Mouse (Mus musculus): Measurements from ENCODE around the gene Ppil4.

DNA sequence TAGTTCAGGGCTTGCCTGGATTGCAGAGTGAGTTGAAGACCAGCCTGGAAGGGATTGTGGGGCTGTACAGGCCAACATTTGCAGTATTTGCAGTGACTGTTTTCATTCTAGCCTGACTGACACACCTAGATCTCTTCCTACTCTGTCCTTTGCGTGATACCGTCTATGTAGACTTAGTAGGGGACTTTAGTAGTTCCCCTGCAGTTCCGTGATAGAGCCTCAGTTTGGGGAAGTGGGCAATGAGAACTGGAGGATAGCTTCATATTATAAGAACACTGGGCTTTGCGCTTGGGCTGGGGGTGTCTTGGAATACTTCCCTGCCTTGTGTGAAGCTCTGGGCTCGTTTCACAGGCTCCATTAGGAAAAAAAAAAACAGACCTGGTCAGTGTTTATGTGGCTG, 27.5 kb downstream of the Ppil4 start:
- TF ChIP-seq CTCF (IDR thresholded peaks at IDR 0.05; ENCODE audit: insufficient read depth, low read depth, low read length) = no peak
- TF ChIP-seq POLR2A (IDR thresholded peaks at IDR 0.05; ENCODE audit: insufficient read depth, low read depth, low read length) = no peak

Measured in olfactory bulb, adult 2 months (tissue).